Mouse (Mus musculus) hindbrain, postnatal 0 days (tissue): ENCODE data around the gene Hist1h2ab. TPM values are rescaled to one million over a fixed set of nuclear protein-coding genes. Genes with fewer than 3 reads are reported as not detected.

Experiments
- ATAC-seq: fragments of 200-750 bp; cut with Nextera tagmentation; 2 replicates; pipeline ENCODE4 v1.8.0; 2017; ENCODE audit warnings: mild to moderate bottlenecking, moderate TSS enrichment, moderate library complexity
- DNase-seq: peaks from one replicate; pipeline ENCODE4 v3.0.0-alpha.2; 2015; ENCODE audit warnings: low spot score
- H3K27ac ChIP-seq: fragments of 300-500 bp; sonication (generic); 2 replicates; pipeline ENCODE4 v1.5.1; 2014; ENCODE audit warnings: mild to moderate bottlenecking
- H3K27me3 ChIP-seq: fragments of 300-500 bp; sonication (generic); 2 replicates; pipeline ENCODE4 v1.6.1; 2014; ENCODE audit warnings: low read length, mixed read lengths; ENCODE audit not compliant: insufficient read depth
- H3K36me3 ChIP-seq: fragments of 300-500 bp; sonication (generic); 2 replicates; pipeline ENCODE4 v1.6.1; 2014; ENCODE audit warnings: low read length, mixed read lengths; ENCODE audit not compliant: insufficient read depth
- H3K4me1 ChIP-seq: fragments of 300-500 bp; sonication (generic); 2 replicates; pipeline ENCODE4 v1.6.1; 2014; ENCODE audit warnings: antibody characterized with exemption, low read length, mixed read lengths; ENCODE audit not compliant: insufficient read depth
- H3K4me2 ChIP-seq: fragments of 300-500 bp; sonication (generic); 2 replicates; pipeline ENCODE4 v1.6.1; 2014; ENCODE audit warnings: low read depth, mild to moderate bottlenecking, low read length, moderate library complexity, mixed read lengths
- H3K4me3 ChIP-seq: fragments of 300-500 bp; sonication (generic); 2 replicates; pipeline ENCODE4 v1.5.1; 2014; ENCODE audit warnings: low read length
- H3K9ac ChIP-seq: fragments of 300-500 bp; sonication (generic); replicated peaks from 2 replicates; pipeline ENCODE4 v1.6.1; 2014; ENCODE audit warnings: mild to moderate bottlenecking, low read length, moderate library complexity, mixed read lengths
- H3K9me3 ChIP-seq: fragments of 300-500 bp; sonication (generic); 2 replicates; pipeline ENCODE4 v1.6.1; 2016; ENCODE audit warnings: low read length, mixed read lengths
- CTCF ChIP-seq: IDR thresholded peaks from 2 replicates; pipeline ENCODE4 v1.5.1; 2016; ENCODE audit warnings: antibody characterized with exemption, control low read depth, low read depth
- WGBS: fragments of 180-500 bp; shearing (Covaris S2); extraction: QIAGEN DNeasy Blood & Tissue Kit; methylation state at CpG from one replicate; pipeline ENCODE4 v1.1.7; 2014; 5-methylcytosine and 5-hydroxymethylcytosine counted together
- polyA plus RNA-seq: library from polyadenylated mRNA; unstranded; fragments of >200 nt; fragmentation: Nextera tagmentation; extraction: Ambion mirVana; gene quantifications from 2 replicates; pipeline ENCODE4 v1.2.1, GENCODE M21; 2015
- total RNA-seq: library from RNA; depleted of rRNA; stranded (reverse); fragments of >200 nt; gene quantifications from 2 replicates; pipeline ENCODE4 v1.2.3, GENCODE M21; 2014

The Hist1h2ab gene
- total and polyA plus RNA-seq, 2 experiments from 2014 or later = 7.4 to 438 TPM

- peaks cover 6% of the 10 kb centered on the region; the same call in 1 of the 2 replicates for H3K4me1 ChIP-seq
- H3K9me3 ChIP-seq = no peaks in the 10 kb centered on the region
- no peak for ATAC-seq
- H3K27me3 ChIP-seq = no peaks in the 10 kb centered on the region
- H3K4me2 ChIP-seq = peak overlapping the region; percentile 98
- H3K36me3 ChIP-seq = no peaks in the 10 kb centered on the region
- 25% methylated on average over 4 of the region's 4 CpGs for WGBS
- TF ChIP-seq CTCF = no peak
- peak overlapping the region; percentile 52; the same call in 1 of the 2 replicates for H3K4me3 ChIP-seq
- DNase-seq = no peak
- peak overlapping the region; percentile 94 for H3K27ac ChIP-seq
- peak overlapping the region; percentile 74; the same call in 1 of the 2 replicates for H3K9ac ChIP-seq
Measured at GRCm38 (mm10) chr13:23738041-23738440, 12.9 kb upstream of the Hist1h2ab start.

GRCm38 (mm10) chr13:23738677-23739068 lies 12.3 kb upstream of the Hist1h2ab start, which contains the start of gene Hist1h1c:
TSS of gene Hist1h1c (plus strand) at chr13:23738808.
- H3K4me3 ChIP-seq = peak within 1 kb of the TSS; percentile 52
- H3K9ac ChIP-seq = peak within 1 kb of the TSS; percentile 74
- peak within 1 kb of the TSS; percentile 98 for H3K4me2 ChIP-seq
- ATAC-seq (peak; percentile 95), DNase-seq (peak; percentile 93)
- H3K36me3 ChIP-seq = no peaks in the 10 kb centered on the region
- peaks cover 6% of the 10 kb centered on the region; the same call in 1 of the 2 replicates for H3K4me1 ChIP-seq
- H3K27ac ChIP-seq = peak within 1 kb of the TSS; percentile 94
- no peaks in the 10 kb centered on the region for H3K9me3 ChIP-seq
- no peaks in the 10 kb centered on the region for H3K27me3 ChIP-seq
- no peak for TF ChIP-seq CTCF
- WGBS = under 1% methylated on average over 33 of the region's 38 CpGs

GRCm38 (mm10) chr13:23739069-23739921 lies 11.6 kb upstream of the Hist1h2ab start:
- no peak for TF ChIP-seq CTCF
- no peaks in the 10 kb centered on the region for H3K27me3 ChIP-seq
- WGBS = under 1% methylated on average over 39 of the region's 39 CpGs
- peak overlapping the region; percentile 98 for H3K4me2 ChIP-seq
- peak; percentile 93 for ATAC-seq
- peak overlapping the region; percentile 52 for H3K4me3 ChIP-seq
- peaks cover 6% of the 10 kb centered on the region; the same call in 1 of the 2 replicates for H3K4me1 ChIP-seq
- H3K36me3 ChIP-seq = no peaks in the 10 kb centered on the region
- H3K27ac ChIP-seq = peak overlapping the region; percentile 94
- peak; percentile 97 for DNase-seq
- H3K9me3 ChIP-seq = no peaks in the 10 kb centered on the region
- peak overlapping the region; percentile 74 for H3K9ac ChIP-seq

GRCm38 (mm10) chr13:23739922-23740252 lies 11.0 kb upstream of the Hist1h2ab start:
- Histone ChIP-seq H3K27me3 (no peaks in the 10 kb centered on the region), H3K4me2 (peak overlapping the region; percentile 98), H3K4me3 (peak overlapping the region; percentile 52), H3K4me1 (peaks cover 6% of the 10 kb centered on the region; the same call in 1 of the 2 replicates), H3K9ac (peak overlapping the region; percentile 74), H3K36me3 (no peaks in the 10 kb centered on the region), H3K9me3 (no peaks in the 10 kb centered on the region), H3K27ac (peak overlapping the region; percentile 94)
- ATAC-seq (no peak), DNase-seq (no peak)
- no peak for TF ChIP-seq CTCF
- under 1% methylated on average over 14 of the region's 14 CpGs for WGBS

- no peak for DNase-seq
- no peak for ATAC-seq
- H3K9me3 ChIP-seq = no peaks in the 10 kb centered on the region
- no peaks in the 10 kb centered on the region for H3K36me3 ChIP-seq
- WGBS = 33% methylated on average over 13 of the region's 13 CpGs
- TF ChIP-seq CTCF = no peak
- no peaks in the 10 kb centered on the region for H3K27me3 ChIP-seq
- H3K4me2 ChIP-seq = peak overlapping the region; percentile 98
- H3K4me3 ChIP-seq = peak overlapping the region; percentile 52
- H3K9ac ChIP-seq = peak overlapping the region; percentile 74
- peaks cover 6% of the 10 kb centered on the region; the same call in 1 of the 2 replicates for H3K4me1 ChIP-seq
- H3K27ac ChIP-seq = peak overlapping the region; percentile 94; the same call in 1 of the 2 replicates
Measured at GRCm38 (mm10) chr13:23740256-23740840, 10.6 kb upstream of the Hist1h2ab start.

- TF ChIP-seq CTCF = no peak
- Histone ChIP-seq H3K4me2 (0 out of 2 replicates have a peak overlapping the region, but pooled peaks have one; percentile 98), H3K36me3 (no peaks in the 10 kb centered on the region), H3K9ac (no peak overlapping the region), H3K27me3 (no peaks in the 10 kb centered on the region), H3K4me1 (peaks cover 6% of the 10 kb centered on the region; the same call in 1 of the 2 replicates), H3K4me3 (no peak overlapping the region), H3K9me3 (no peaks in the 10 kb centered on the region), H3K27ac (no peak overlapping the region)
- DNase-seq (no peak), ATAC-seq (no peak)
- WGBS = 67% methylated on average over 5 of the region's 5 CpGs
Measured at GRCm38 (mm10) chr13:23740910-23741309, 10.0 kb upstream of the Hist1h2ab start.
